Mouse (Mus musculus): ENCODE measurements at regions not wholly inside any gene's neighbourhood (a gene's known extent, or its start where the extent isn't known, plus 50 kb on each side); places are given as distances from the start of the nearest gene placed in this dataset.

GRCm38 (mm10) chr13:51972656-51973310 lies 126.3 kb downstream of the Gadd45g start:
- DNase-seq (ENCODE audit: low read depth, low spot score) = no peak

GRCm38 (mm10) chr13:51973461-51973860 lies 127.0 kb downstream of the Gadd45g start:
- no peak for DNase-seq (ENCODE audit: low read depth, low spot score)

- no peak for DNase-seq (ENCODE audit: low read depth, low spot score)
These were observed 127.6 kb downstream of the Gadd45g start for GRCm38 (mm10) chr13:51974101-51974500.

GRCm38 (mm10) chr13:51975330-51975729 lies 128.9 kb downstream of the Gadd45g start:
- no peak for DNase-seq (ENCODE audit: low read depth, low spot score)

- DNase-seq (ENCODE audit: low read depth, low spot score) = peak; percentile 81
These were observed 129.5 kb downstream of the Gadd45g start for GRCm38 (mm10) chr13:51975801-51976601.

GRCm38 (mm10) chr13:51976620-51977214 lies 130.2 kb downstream of the Gadd45g start:
- DNase-seq (ENCODE audit: low read depth, low spot score) = no peak

GRCm38 (mm10) chr13:51979301-51979977 lies 133.0 kb downstream of the Gadd45g start:
- peak; percentile 77 for DNase-seq (ENCODE audit: low read depth, low spot score)

GRCm38 (mm10) chr13:51980344-51980743 lies 133.9 kb downstream of the Gadd45g start:
- no peak for DNase-seq (ENCODE audit: low read depth, low spot score)

- no peak for DNase-seq (ENCODE audit: low read depth, low spot score)
These were observed 136.5 kb downstream of the Gadd45g start for GRCm38 (mm10) chr13:51983002-51983401.

- no peak for DNase-seq (ENCODE audit: low read depth, low spot score)
These were observed 137.1 kb downstream of the Gadd45g start for GRCm38 (mm10) chr13:51983575-51983974.

- DNase-seq (ENCODE audit: low read depth, low spot score) = no peak
These were observed 144.9 kb downstream of the Gadd45g start for GRCm38 (mm10) chr13:51991339-51991738.

GRCm38 (mm10) chr13:51992878-51993277 lies 146.4 kb downstream of the Gadd45g start:
- no peak for DNase-seq (ENCODE audit: low read depth, low spot score)

- no peak for DNase-seq (ENCODE audit: low read depth, low spot score)
These were observed 149.7 kb downstream of the Gadd45g start for GRCm38 (mm10) chr13:51996163-51996562.

GRCm38 (mm10) chr13:51998542-51998941 lies 152.1 kb downstream of the Gadd45g start:
- no peak for DNase-seq (ENCODE audit: low read depth, low spot score)

GRCm38 (mm10) chr13:52001811-52002210 lies 155.3 kb downstream of the Gadd45g start:
- no peak for DNase-seq (ENCODE audit: low read depth, low spot score)

GRCm38 (mm10) chr13:52003946-52004539 lies 157.6 kb downstream of the Gadd45g start:
- DNase-seq (ENCODE audit: low read depth, low spot score) = no peak

GRCm38 (mm10) chr13:52007585-52008395 lies 161.3 kb downstream of the Gadd45g start:
- no peak for DNase-seq (ENCODE audit: low read depth, low spot score)

GRCm38 (mm10) chr13:52009231-52009630 lies 162.8 kb downstream of the Gadd45g start:
- DNase-seq (ENCODE audit: low read depth, low spot score) = no peak

- DNase-seq (ENCODE audit: low read depth, low spot score) = no peak
These were observed 163.3 kb downstream of the Gadd45g start for GRCm38 (mm10) chr13:52009766-52010165.

- DNase-seq (ENCODE audit: low read depth, low spot score) = no peak
These were observed 164.5 kb downstream of the Gadd45g start for GRCm38 (mm10) chr13:52011001-52011400.

GRCm38 (mm10) chr13:52013182-52013581 lies 166.7 kb downstream of the Gadd45g start:
- DNase-seq (ENCODE audit: low read depth, low spot score) = no peak

Data from skeletal muscle tissue, adult 2 months (tissue).